Mouse (Mus musculus): ENCODE measurements around the gene Evi5l. TPM values are rescaled to one million over a fixed set of nuclear protein-coding genes. Genes with fewer than 3 reads are reported as not detected.
A peak's percentile ranks its signal among the peaks of the same experiment; 100 is the strongest.

The Evi5l gene
- total RNA-seq (2021): 100 to 1,000 TPM in 1 of 2 experiments, 10 to 100 TPM in 1; 98.7 to 111 TPM

DNA sequence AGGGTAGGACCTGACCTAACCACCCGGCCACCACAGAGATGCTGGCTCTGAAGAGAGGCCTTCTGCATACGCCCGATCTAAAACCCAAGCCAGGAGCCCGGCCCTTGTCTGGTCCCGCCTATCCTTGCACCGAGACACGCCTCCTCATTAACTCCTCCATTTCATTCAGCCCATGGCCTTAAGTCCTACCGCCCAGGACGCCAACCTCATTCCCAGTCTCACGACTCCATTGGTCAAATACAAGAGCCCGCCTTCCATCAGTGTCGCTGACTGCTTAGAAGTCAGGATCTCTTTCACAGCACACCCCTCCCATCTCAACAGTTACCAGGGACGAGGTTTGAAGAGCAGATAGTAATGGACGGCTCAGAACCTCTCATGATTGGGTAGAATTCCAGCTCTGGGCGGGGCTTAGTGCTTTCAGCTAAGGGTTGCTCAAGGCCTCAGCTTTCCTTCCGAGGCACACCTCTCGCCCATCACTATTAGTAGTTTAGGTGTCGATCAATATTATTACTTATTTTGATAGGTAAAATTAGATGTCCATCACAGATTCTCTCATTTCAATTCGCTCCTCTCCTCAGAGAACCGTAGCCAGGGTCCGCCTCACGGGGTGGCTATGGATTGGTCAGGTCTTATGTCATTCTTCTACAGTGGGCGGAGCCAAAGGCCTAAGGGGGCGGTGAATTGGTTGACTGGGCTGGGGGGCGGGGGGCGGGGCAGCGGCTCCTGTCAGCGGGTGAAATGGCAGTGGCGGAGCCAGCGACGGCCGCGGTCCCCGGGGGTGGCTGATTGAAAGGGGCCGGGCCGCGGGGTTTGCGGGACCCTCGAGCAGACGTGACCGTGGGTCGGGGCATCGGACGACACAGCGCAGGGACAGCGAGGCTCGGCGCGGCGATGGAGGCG is at the start of gene Evi5l:
Gene Evi5l (plus strand): TSS at position 716 of the 900 bp plus-strand sequence.
- peak; percentile 99 to 100 for DNase-seq

DNA sequence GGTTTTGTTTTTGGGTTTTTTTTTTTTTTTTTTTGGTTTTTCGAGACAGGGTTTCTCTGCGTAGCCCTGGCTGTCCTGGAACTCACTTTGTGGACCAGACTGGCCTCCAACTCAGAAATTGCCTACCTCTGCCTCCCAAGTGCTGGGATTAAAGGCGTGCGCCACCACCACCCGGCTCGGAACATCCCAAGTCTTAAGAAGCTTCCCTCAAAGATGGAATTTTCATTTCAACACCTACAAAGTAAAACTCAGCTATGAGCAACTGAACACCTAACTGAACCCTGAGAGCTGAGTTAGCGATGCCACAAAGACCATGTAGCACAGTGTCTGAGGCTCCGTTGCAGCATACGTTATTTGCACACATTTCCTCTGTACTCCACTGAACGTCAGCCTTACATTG is 32.6 kb upstream of the Evi5l start, which contains the start of gene Cd209g:
Gene Cd209g (plus strand): TSS at position 301 of the 400 bp plus-strand sequence.
- no peak for DNase-seq

DNA sequence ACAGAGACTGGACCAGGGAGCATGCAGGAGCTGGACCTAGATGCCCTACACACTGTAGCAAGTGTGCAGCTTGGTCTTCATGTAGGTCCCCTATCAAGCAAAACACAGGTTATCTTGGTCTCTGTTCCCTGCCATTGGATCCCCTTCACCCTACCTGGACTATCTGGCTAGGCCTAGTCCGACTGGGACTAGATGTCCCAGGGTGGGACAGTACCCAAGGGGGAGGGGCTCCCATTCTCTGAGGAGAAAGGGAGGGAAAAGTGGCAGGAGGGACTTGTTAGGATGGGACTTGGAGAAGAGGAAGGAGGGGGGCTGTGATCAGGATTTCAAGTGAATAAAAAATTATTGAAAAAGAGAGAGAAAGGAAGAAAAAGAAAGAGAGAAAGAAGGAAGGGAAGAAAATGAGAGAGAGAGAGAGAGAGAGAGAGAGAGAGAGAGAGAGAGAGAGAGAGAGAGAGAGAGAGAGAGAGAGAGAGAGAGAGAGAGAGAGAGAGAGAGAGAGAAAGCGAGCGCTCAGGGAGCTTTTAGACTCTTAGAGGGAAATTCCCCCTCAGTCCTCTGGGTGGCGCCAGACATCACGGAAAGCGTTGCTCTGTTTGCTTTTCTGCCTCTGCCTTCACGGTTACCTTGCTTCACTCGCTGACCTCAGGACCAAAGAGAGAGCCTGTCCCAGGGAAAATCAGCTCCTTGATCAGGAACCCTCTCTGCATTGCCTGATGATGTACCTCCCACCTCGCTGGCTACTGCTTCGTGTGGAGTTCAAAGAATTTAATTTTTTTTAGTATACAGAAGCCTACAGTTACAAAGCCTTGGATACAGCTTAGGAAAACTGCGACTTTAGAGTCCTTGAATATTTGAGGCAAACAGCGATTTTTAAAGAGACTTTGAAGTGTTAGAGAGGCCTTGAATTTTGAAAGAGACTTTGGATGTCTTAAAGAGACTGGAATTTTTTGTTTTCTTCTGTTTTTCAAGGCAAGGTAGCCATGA is 26.4 kb upstream of the Evi5l start:
- peak; percentile 67 to 71 for DNase-seq

DNA sequence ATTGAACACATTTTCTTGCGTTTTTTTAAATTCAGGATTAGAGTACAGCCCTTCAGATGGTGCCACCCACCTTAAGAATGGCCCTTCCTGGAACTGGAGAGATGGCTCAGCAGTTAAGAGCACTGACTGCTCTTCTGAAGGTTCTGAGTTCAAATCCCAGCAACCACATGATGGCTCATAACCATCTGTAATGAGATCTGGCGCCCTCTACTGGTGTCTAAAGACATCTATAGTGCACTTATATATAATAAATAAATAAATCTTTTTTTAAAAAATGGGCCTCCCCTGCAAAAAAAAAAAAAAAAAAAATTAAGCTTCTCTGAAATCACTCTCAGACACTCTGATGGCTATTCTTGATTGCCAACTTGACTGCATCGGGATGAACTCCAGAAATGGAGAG is 24.6 kb upstream of the Evi5l start:
- no peak for DNase-seq

DNA sequence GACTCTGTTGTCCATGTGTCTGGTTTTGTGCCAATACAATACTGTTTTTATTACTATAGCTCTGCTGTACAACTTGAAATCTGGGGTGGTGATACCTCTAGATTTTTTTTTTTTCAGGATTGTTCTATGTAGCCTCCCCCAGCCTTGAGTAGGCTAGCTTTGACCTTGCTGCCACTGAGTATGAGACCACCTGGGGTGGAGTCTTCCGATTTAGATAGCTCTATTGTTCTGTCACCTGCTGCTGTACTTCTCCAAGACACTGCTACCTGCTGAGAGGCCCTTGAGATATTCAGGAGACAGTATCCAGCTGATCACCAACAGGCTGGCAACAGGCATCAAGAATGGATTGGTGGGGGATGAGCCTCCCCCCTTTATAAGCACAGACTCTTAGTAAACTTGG is 19.1 kb upstream of the Evi5l start:
- no peak for DNase-seq

DNA sequence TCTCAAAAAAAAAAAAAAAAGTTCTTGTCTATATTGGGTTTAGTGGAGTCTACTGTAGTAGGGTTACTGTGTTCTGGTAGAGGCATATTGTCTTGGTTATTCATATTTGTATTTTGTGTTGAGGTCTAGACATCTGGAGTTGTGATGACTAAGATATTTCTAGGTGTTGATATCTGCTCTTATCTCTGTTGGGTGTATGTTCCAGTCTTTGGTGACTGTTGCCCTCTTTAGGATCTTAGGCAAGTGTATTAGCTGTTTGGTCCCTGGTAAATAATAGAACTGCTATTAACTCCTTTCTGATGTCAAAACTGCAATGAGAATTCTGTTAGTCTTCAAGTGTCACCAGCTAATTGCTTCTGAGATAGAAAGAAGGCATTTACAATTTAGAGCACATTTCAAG is 11.5 kb upstream of the Evi5l start:
- no peak for DNase-seq

DNA sequence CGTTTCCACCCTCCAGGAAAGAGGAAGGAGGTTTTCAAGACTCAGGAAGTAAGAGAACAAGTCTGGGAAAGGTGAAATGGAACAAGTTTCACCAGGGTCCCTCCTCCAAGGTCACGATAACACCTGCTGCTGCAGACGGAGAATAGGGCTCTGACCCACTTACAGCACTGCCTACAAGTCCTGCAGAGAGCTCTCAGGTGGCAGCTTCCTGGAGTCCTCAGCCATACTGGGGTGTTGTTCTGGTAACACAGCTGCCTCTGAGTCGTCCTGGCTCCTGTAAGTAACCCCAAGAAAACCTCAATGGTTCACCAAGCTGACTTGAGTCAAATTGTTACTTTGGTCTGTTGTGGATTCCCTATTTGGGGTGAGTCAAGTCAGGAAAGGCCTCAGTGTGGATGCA is 3.6 kb upstream of the Evi5l start:
- no peak for DNase-seq

DNA sequence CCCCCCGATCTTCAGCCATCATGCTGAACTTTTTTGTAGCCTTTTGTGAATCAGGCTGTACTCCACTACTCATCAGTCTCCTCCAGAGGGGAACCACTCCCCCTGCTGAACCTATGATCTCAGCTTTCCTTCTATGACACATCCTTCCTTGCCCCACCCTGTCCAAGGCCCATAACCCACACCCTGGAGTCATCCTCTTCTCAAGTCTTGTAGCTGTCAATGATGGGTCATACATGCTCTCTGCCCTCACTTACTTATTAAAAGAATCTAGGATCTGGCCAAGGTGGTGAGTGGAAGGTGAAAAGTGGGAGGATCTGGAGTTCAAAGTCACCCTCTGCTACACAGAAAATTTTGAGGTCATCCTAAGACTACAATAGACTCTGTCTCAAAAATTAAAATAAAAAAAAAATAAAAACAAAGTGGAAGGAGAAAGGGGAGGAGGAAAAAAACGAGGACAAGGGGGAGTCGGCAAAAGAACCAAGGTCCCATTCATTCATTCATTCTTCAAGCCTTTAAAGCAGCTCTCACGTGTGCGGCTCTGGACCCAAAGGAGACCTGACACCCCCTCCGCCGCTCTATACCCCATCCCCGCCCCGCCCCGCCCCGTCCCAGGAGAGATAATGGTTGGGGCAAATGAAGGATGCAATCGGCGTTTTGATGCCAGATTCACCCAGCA is 1.1 kb upstream of the Evi5l start:
- no peak for DNase-seq

DNA sequence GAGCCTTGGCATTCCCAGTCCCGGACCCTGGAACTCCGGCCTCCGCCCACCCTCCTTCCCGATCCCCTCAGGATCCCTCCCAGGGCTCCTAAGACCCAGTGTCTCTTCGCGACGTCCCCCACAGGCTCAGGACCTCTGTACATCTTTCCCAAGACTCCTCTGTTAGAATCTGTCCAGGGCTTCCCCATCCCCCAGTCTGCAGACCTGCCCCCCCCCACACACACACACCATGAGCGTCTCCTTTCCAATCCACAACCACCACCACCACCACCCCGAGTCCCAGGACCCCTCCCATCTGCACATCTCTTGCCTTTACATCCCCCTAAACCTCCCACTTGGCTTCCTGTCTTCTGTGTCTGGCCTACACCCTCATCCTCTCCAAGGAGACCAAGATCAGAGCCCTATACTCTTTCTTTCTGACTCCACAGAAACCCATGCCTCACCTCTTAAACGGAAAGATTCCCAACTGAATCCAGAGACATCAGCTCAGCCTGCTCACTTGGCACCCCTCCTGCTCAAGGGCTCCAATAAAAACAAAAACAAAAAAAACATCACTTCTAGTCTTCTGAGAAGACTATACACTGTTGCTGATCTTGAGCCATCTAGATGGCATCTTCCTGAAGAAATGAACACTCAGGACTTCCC is 636 bp downstream of the Evi5l start:
- no peak for DNase-seq

DNA sequence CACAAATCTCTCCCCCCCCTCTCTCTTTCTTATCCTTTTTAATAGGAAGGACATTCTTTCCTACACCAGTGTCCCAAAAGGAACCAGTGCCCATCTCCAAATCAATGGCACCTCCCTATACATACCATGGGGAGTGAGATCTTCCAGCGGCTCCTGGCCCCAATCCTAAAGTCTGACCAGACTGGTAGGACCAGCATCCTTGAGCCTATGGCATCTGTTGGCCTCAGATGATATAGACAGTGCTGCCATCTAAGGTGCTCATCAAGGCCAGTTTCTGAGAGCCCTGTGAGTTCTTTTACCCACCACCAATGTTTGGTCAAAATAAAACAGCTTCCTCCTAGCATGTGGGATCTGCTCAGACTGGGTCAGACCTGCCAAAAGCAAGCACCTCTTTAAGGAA is 1.6 kb downstream of the Evi5l start:
- DNase-seq: no peak

DNA sequence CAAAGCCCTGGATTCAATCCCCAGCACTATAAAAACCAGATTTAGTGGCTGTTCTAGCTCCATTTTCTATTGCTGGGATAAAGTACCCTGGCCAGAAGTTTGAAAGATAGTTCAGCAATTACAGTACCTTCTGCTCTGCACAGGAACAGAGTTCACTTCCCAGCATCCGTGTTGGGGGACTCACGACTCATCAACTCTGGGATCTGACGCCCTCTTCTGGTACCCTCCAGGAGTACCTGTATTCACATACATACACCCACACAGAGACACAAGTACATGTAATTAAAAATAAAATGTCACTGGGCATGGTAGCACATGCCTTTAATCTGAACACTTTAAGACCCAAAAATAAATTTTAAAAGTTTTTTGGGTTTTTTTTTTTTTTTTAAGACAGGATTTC is 6.1 kb downstream of the Evi5l start:
- no peak for DNase-seq

DNA sequence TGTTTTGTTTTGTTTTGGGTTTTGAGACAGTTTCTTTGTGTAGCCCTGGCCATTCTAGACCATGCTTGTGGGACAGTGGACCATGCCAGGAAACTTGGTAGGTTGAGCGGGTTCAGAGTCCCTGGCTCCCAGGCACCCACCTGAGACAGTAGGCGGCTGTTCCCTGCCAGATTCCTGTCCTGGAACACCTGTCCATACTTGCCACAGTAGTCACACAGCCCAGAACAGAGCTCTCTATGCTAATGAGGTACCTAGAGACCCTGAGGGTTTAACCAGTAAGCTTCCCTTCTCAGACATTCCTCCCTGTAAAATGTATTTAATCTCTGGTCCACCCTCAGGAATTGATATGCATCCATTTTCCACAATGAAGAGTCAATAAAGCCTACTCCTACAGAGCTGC is 7.7 kb downstream of the Evi5l start:
- DNase-seq: no peak

DNA sequence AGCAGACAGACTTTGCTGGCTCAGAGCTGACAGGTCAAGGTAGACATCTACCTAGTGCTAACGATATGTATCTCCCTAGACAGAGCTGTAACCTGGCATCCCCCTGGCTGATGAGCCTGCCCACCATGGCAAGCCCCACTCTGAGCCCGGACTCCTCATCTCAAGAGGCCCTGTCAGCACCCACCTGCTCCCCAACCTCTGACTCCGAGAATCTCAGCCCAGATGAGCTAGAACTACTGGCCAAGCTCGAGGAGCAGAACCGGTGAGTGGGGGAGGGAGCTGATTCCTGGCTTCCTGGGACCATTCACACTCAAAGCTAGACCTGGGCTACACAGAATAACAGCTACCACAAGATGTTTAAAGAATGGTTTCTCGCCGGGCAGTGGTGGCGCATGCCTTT is 17.0 kb downstream of the Evi5l start:
- no peak for DNase-seq

DNA sequence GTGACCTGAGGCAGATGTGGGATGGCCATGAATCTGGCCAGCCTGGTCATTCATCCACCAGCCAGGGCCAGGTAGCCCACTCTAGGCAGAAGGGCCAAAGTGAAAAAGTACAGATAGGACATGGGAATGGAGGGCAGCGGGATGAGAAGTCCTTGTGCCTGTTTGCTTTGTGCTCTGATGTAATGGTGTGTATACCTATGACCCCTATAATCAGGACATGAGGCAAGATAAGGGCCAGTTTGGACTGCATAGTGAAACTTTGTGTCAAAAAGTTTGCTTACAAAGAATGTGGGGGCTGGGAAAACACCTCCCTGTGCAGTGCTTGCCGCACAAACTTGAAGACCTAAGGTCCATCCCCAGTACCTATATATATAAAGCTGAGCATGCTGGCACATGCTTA is 19.8 kb downstream of the Evi5l start:
- DNase-seq: no peak

DNA sequence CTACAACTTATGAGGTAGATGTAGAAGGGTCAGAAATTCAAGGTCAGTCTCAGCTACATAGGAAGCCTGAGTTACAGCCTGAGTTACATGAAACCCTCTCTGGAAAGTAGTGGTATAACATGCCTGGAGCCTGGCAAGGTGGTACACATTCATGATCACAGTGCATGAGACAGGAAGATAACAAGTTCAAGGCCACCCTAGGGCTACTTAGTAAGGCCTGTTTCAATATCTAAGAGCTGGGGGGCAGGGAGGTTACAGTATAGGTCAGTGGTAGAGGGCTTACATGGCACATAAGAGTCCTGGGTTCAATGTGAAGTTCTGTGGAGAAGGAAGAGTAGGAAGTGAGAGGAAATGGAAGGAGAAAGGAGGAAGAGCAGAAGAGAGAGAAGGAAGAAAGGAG is 22.2 kb downstream of the Evi5l start:
- DNase-seq: no peak

DNA sequence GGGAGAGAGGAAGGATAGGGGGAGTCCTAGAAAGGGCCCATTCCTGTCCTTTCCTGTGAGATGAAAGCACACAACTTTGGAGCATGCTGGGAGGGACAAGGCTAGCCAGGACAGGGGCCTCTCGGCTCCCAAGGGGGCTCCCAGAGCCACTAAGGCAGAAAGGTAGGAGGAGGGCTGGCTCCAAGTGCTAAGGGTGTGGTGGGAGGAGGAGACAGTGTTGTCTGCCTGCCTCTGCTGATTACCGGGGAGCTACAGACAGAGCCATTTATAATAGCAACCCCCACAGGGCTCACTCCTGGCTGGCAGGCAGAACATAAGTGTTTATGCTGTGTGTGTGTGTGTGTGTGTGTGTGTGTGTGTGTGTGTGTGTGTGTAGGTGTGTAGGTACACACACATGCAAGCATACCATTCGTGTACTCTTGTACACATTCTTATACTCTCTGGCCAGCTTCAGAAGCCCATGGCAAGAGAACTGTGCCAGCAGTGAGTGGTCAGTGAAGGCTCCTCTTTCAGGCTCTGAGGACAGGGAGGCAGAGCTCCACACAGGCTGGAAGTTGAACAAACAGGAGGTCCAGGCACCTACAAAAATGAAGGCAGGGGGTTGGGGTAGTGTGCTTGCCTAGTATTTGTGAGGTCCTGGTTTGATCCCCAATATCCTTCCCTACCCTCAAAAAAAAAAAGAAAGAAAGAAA is 22.8 kb downstream of the Evi5l start:
- DNase-seq: no peak

DNA sequence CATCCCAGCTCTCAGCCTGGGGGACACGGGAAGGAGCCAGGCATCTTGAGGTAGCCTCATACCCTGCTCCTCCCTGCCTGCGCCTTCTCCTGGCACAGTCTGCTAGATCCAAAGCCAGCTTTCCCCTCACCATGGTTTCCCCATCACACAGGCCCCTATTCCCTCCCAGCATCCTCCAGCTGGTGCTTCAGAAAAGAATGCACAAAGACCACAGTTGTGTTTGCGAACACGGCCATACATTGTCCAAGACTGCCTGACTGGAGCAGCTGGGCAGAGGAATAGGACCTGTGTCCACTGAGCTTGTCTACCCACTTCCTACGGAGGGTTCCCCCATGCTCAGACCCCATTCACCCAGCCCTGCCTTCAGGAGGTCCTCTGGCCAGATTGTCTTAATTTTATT is 25.9 kb downstream of the Evi5l start:
- peak in 1 of 2 experiments; percentile 57 for DNase-seq

DNA sequence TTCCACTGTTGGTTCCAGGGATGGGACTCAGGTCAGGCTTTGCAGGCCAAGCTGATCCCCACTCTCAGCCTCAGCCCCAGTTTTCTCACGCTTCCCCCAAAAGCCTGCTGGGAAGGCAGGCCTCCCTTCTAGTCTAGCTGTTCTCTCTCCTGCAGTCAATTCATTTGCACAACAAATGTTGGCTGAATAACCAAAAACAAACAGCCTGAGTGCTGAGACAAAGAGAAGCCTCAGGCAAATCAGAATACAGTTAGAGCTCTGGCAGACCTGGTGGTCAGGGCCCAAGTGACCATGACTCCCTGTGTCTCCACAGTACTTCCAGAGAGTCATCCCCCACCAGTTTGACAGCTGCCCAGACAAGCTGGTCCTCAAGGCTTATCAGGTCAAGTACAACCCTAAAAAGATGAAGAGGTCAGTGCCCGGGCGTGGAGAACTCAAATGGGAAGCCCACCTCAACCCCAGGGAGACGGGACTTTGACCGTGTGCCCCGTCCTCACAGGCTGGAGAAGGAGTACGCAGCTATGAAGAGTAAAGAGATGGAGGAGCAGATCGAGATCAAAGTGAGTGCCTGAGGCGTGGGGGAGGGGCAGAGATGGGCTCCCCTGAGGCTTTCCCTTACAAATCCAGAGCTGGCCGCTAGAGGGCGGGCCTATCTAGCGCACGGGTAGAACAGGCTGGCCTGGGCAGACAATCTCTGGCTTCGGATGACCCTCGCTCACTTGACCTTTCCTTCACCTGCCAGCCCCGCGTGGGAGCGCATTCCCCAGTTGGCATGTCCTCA is 26.6 kb downstream of the Evi5l start:
- DNase-seq: peak; percentile 86

DNA sequence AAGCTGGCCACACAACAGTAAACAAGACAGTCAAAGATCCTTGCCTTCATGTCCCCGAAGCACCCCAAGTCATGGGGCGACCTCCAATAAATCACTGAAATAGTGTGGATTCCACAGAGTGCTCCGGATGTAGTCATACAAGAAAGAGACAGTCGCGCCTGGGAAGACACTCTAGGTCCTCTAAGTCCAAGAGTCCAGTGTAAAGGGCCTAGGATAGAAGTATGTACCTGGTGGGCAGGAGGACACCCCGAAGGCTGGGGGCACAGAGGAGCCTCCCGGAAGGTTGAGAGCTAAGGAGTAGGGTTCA is 27.2 kb downstream of the Evi5l start:
- no peak for DNase-seq

DNA sequence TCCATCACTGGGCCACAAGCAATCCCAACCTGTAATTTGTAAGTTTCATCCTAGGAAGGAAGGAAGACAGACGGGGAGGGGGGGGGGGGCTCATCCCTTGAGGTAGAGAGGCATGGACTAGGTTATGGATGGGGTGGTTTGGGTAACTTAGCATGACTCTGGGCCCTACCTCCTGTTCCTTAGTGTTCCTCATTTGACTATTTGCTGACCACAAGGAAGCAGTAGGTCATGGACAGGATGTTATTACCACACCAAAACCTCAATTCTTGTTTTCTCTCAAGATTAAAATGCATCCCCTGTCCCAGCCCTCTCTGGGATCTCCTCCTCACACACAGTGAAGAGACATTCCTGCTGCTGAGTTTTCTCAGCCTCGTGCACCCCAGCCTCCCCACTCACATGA is 35.0 kb downstream of the Evi5l start:
- no peak for DNase-seq
